Mouse (Mus musculus): Measurements from ENCODE around the gene Ttc7b. TPM values are rescaled to one million over a fixed set of nuclear protein-coding genes. Genes with fewer than 3 reads are reported as not detected.

Ttc7b gene
- polyA plus RNA-seq, 1 experiment: 108 TPM

DNA sequence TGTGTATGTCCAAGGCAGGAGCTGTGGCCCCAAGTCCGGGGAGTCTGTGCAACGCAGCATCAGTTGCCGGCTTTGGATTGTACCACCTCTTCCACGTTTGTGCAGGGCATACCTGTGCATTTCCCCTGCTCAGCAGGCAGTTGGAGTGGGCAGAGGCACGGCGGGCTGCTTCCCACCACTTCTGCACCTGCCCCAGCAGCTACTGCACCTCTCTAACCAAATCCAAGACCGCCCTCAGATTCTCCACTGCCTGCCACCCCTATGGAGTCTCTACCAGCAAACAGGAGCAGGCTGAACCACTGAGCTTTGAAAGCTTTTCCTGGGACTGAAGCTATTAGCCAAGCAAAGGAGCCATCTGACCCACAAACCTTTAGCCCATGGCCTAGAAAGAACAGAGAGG, 30.8 kb downstream of the Ttc7b start:
- DNase-seq (ENCODE audit: low read depth): no peak

DNA sequence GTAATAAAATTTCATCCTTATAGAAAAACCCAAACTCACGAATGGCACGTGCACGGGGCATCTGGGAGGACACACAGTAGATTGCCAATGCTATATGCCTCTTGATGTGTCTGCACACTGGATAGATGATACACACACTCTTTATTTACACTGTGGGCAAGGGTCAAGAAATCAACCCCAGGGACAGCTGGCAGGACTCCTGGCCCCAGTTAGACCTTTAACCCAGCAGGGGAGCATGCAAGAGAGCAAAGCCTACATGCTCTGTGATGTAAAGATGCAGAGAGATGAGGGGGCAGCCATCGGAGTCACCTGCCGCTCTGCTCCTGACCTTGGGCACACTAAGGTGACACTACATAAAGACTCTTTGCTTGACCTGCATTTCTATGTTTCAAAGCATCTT, 32.3 kb downstream of the Ttc7b start:
- no peak for DNase-seq (ENCODE audit: low read depth)

DNA sequence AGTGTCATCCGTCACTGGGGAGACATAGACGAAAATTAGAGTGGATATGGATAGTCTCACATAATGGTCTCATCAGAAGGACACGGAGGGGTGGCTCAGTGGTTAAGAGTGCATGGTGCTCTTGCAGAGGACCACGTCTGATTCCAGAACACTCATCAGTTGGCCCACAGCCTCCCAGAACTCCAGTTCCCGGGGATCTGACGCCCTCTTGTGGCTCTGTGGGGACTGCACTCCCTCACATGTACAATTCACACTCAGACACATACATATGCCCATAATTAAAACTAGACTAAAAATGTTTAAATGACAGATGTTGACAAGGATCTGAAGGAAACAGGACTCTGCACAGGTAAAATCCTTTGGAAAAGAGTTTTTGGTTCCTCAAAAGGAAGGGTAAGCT, 34.4 kb downstream of the Ttc7b start:
- no peak for DNase-seq (ENCODE audit: low read depth)

DNA sequence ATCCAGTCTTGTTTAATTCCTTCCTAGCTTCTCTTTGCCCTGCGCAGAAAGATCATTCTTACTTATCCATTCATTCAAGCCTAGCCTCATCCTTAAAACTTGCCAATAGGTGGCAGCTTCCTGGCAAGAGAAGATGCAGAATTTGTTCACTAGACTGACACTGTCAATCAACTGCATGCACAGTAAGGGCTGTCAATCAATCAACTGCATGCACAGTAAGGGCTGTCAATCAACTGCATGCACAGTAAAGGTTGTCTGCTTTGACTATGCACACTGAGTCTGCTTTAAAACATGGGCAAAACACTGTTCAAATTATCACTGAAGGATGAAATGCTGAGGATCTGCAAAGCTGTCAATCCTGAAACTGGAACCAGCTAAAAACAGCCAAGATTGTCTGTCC, 37.6 kb downstream of the Ttc7b start:
- DNase-seq (ENCODE audit: low read depth): no peak

DNA sequence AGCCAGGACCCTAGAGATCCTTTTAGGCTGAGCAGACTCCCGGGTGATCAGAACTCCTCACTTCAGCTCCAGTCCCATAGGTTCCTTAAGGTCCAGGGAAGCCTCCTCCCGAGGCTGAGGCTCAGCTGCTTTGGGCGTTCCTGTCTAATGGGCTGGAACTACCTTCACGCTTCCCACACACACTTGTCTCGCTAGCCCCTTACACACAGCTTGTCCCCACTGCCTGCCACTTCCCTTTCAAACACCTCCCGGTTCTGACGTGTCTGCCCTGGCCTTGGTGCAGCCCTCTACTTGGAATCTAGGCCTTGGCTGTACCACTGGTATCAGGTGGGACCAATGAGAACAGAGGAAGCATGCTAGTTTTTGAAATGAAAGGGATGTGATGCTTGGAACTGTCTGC, 38.4 kb downstream of the Ttc7b start:
- DNase-seq (ENCODE audit: low read depth): no peak

DNA sequence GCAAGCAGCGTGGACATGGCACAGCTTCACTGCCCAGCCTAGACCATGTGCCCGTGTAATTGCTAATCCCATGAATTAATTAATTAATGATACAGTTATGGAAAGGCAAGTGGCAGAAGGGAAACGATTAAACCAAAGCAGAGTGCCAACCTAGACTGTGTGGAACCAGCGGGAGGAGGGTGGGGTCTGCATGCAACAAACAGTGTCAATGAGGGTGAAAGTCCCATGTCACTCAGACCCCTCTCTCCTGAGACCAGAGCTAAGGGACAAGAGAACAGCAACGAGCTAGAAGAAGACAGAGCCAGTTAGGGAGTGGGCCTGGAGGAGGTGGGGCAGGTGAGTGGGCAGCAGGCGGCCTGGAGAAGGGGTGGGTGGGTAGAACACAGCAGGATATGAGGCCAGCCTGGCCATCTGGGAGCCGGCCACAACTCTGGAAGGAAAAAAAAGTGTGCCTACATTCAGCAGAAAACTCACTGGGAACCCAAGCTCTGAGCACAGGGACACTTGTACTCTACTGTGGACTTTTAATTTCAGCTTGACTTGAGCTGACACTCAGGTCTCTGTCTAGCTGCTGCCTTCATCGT, 39.1 kb downstream of the Ttc7b start:
- DNase-seq (ENCODE audit: low read depth): no peak

DNA sequence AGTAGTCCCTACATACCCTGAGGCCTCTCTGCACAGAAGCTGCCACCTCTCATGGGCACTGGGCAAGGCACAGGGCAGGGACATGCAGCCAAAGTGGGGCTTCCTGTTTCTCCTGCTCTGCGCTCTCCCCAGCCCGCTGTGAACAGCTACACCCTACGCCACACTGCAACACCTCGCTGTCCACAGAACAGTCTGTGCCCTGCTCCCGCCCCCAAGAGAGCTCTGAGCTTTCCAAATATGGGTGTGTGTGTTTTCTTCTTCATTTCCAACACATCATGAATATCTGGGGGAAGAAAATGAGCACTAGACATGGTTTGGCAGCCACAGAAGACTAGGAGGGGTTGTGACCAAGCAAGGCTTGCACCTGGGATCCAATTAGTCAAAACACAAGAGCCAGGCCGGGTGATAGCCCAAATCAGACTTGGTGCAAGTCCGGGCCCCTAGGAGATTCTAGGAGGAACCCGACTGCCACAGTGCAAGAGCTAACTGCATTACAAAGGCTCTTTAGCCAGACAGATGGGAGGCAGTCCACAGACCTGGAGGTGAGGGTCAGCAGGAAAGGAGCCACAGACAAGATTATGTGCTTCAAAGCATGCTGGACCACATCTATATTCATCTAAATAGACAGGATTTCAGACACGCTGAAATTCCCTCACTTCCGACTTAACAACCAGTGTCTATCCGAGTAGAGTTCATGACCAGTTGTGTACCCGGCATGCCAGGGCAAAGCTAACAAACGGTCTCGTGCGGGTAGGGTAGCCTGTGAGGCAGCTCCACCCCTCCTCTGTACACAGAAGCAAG, 39.8 kb downstream of the Ttc7b start:
- DNase-seq (ENCODE audit: low read depth): no peak

DNA sequence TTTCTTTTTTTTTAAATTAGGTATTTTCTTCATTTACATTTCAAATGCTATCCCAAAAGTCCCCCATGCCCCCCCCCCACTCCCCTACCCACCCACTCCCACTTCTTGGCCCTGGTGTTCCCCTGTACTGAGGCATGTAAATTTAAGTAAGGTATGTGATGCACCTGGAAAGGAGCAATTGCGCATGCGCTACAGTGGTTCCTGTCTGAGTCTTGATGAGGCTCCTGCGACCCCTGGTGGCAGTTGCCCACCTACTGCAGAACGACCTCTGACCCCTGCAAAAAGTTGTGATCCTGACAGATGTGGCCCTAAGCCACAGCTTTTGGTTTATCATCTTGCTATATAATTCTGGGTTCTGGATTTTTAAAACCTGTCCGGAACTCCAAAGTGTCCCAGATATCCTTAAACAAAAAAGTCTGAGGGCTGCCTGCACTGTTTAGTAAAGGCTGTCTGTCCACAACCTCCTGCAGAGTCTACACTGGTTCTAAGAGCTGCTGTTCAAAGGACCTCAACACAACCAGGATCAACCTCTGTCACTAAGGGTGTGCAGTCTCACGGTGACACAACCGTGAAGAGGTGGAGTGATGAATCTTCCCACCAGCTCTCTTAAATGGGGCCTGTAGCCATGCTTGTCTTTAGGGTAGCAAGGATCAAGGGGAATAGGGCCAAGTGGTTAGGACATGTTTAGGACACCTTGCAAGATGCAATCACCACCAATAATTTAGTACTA, 40.6 kb downstream of the Ttc7b start:
- DNase-seq (ENCODE audit: low read depth): no peak

DNA sequence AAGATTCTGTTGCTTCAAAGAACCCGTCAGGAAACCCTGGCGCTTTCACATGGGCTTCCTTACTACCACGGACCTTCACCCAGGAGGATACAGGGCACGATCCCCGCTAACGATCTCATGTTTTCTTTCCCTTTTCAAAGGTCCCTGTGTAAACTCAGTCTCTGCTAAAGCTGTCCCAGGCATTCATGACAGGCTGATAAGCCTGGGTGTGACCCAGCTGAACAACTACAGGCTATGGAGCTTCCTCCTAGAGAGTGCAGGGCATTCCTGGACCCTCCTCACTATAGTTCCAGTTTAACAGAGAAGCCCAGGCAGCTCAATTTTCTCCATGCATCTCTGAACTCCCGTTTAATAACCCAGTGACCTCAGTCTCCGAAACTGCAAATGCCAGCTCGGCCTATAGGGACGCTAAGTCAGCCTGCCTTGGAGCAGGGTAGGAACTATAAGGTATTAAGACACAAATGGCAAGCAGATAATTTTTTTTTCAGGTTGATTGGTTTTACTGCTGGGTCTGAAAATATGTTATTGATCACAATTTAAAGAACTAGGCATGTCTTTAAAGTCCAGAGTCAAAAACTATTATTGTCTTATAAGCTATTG, 41.3 kb downstream of the Ttc7b start:
- no peak for DNase-seq (ENCODE audit: low read depth)

DNA sequence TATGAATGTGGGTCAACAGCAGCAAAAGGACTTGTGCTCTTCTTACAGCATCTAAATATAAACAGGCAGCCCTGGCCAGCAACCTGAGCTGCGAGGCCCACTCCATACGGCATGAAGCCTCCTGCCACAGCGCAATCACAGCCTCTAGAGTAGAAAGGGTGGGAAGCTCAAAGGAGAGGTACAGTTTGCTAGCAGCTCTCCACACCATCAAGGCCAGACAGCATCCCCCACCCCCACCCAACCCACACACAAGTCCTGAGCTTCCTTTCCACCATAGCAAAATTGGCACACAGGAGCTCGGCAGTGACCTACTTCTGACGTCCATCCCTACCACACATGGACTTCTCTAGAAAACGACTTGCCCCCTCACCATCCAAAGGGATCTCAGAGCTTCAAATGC, 42.0 kb downstream of the Ttc7b start:
- no peak for DNase-seq (ENCODE audit: low read depth)

DNA sequence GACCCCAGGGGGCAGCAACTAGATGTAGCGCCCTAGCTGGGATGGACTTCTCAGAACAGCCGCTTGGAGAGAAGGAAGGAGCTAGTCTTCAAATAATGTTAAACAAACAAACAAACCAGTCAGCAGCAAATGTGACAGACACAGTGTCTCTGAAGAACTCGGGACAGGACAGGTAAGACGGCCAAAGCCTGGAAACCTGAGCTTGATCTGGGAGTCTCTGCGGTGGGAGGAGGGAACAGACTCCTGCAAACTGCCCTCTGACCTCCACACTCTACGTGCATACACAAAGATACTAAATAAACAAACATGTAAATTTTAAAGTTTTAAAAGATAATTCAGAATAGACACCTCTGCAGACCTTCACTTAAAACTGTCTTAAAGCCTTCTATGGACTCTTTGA, 42.5 kb downstream of the Ttc7b start:
- DNase-seq (ENCODE audit: low read depth): no peak

DNA sequence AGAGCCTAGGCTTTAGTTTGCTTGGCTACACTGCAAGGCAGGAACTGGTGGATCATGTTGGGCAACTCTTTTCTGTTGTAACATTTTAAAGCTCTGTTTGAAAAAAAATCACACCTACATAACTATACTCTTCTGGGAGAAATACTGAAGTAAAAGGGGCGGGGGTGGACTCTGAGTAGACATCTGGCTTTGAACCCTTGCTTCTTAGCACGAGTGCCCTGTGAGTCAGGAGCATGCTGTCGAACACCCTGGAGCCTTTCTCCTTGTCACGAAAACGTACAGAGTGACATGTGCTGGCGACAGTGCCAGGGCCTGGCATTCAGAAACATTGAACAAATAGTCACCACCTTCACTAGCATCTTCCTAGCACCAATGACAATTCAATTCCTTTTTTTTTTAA, 43.2 kb downstream of the Ttc7b start:
- DNase-seq (ENCODE audit: low read depth): peak; percentile 67

DNA sequence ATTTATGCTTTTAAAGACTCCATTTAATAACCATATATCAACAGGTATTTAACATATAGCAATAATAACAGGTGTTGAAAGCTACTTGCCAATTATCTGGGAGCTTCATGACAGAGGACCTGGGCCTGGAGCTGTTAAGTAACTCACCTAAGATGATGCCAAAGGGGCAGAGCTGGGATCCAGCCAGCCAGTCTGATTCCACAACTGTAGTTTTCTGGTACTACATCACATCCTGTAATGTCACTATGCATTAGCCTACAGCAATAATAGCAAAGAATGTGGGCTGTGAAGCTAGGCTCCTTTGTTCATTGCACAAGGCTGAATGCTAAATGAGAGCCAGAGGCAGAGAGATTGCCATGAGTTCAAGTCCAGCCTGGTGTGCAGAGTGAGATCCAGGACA, 44.3 kb downstream of the Ttc7b start:
- DNase-seq (ENCODE audit: low read depth): peak; percentile 92

DNA sequence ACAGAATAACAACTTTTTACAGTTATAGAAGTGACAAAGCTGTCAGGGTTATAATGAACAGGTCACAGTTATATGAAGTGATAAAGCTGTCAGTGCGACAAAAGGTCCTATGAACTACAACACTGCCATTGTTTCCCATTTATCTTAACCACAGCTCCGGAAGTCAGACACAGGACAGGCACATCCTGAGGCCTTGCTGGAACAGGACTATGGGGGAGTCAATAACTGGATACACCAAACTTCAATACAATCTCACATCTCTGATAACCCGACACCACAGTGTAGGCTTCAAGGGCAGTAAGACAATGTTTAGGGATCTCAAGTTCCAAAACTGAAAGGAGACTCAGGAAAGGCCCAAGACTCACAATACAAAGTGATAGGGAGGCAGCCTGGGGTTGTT, 45.1 kb downstream of the Ttc7b start:
- no peak for DNase-seq (ENCODE audit: low read depth)

DNA sequence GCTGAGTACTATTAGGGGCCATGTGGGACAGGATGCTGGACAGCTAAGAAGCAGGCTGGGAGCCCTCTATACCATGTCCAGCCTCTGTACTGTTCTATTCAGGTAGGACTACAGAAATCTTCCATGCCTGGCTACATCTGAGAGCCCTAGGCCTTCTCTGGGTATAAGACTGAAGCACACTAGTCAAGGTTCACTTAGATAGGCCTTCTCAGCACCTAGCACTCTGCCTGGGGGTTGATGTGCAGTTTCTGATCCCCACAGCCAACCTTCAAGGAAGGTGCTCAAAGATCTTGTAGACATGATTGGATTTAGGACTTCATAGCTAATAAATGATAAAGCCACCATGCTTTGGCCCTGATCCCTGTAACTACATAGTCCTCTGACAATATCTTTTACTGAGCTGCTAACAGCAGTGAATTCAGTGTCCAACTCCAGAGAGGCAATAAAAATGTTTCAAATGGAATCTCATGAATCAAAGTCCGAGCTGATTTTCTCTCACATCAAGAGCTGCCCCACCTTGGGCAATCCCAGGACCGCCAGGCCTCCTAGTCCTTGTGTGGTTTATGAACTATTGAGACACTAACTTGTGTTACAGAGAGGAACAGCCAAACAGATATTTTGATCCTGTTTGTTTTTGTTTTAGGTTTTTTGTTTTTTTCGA, 45.8 kb downstream of the Ttc7b start:
- no peak for DNase-seq (ENCODE audit: low read depth)

DNA sequence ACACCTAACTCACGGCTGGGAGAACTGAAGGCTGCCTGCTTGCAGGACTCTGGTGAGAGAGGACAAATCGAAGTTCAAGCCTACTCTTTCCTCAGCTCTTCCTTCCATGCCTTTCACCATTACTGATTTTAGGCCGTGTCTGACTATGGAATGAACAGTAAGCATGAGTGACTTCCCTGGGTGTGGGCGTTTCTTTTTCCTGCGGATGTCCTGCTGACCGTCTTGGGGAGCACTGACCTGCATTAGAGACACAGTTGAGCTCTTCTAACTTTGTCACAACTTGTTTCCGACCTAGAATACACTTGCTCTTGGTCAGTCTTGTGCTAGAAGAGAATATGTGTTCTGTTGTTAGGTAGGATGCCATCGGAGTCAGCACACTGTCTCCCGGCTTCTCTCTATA, 50.3 kb downstream of the Ttc7b start:
- no peak for DNase-seq (ENCODE audit: low read depth)

DNA sequence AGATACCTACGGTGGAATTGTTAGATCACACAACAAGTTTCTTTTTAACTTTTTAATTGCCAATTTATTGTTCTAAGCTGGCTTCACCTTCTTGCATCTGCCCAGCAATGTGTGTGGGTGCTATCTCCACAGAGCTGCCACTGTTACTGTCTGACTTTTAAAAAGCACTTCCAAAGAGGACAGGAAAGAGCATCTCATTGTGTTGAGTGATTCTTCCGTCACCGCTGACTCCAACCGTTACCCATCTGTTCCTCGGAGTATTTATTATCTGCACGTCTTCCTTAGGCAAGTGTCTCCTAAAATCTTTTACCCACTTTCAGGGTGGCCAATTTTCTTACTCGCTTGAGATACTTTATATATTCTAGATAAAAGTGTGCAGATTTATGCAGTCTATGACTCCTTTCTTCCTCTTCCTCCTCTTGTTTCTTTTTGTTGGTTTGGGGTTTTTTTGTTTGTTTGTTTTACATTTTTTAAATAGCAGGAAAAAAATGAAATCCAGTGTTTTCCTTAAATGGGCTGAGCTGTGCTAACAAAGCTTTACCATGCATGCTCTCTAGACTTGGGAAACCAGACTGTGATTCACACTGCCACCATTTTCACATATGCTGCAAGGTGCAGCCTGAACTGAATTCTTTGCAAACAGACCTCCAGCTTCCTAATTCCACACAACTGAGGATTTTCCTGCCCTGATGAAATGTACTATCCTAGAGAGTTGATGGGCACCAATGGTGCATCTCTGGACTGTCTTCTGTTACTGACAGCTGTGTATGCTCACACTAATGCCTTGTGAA, 50.9 kb downstream of the Ttc7b start:
- DNase-seq (ENCODE audit: low read depth): no peak

DNA sequence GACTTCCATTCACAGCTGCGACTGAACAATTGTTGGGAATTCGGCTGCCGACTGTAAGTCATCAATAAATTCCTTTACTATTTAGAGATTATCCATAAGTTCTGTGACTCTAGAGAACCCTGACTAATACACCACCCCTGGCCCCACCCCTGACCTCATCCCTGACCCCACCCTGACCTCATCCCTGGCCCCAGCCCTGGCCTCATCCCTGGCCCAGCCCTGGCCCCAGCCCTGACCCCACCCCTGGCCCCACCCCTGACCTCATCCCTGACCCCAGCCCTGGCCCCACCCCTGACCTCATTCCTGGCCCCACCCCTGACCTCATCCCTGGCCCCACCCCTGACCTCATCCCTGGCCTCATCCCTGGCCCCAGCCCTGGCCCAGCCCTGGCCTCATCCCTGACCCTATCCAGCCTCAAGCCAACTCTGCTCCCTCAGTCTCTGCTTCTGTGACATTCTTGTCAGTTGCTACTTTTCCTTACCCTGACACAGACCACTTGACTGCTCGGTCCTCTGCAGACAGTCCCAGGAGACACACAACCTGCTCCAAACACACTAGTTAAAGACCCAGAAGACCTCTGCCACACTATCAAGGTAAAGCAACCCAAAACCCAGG, 55.4 kb downstream of the Ttc7b start:
- no peak for DNase-seq (ENCODE audit: low read depth)

DNA sequence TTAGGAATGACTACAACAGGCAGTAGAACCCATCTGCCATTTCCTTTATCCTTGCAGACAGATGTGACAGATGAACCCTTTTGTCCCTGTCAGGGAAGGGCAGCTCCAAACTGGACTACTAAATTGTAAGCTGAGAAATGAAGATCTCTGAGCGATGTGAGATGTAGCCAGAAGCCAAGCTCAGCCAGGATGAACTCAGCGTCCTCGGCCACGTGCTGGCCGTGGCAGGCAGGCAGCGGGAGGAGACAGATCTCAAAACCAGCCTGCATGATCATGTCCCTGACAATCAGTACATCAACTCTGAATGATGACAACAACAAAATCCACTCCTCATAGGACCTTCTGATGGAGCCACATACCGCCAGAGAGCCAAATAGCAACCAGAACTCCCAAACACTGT, 62.9 kb downstream of the Ttc7b start:
- no peak for DNase-seq (ENCODE audit: low read depth)

DNA sequence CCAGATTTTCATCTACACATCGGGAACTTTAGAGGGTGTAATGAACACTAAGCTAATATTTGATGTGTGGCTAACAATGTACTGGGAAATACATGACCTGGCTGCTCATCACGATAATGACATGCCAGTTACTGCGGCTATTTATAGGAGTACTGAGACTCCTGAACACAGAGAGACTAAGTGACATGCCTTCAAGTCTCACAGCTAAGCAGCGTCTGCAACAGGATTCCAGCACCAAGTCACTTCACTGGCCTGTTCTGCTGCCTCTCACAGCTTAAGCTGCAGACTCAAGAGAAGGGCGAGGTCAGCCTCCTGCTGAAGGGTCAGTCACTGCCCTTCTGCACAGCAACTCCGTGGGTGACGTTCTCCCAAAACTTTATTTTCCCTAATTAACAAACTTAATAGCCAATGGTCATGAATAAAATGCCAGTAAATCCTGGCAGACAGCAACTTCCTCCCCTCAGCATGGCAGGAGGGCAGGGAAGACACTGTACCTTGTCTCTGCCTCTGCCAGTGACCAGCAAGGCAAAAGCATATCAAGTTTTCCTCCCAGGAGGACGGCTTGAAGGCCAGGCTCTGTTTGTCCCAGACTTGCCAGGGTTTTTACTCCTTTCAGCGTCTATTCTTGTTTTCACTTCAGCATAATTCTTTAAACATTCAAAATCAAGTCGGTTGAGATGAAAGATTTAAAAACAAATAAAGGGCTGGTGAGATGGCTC, 64.2 kb downstream of the Ttc7b start:
- no peak for DNase-seq (ENCODE audit: low read depth)
